Mouse (Mus musculus) naive thymus-derived CD4-positive, alpha-beta T cell, adult 2 months (primary cell): ENCODE measurements around the gene Txndc11.
"Not testable (repeated sequence)": the region's sequence is repeated elsewhere in the genome, so short reads cannot be mapped to it uniquely, and the experiment has no call there.

ENCODE experiments used
- DNase-seq: peaks from one replicate; pipeline ENCODE4 v3.0.0-alpha.2; 2011; ENCODE audit warnings: low read depth

Gene Txndc11

GRCm38 (mm10) chr16:11134348-11135344 is at the start of gene Txndc11:
Gene Txndc11 (minus strand): TSS chr16:11134650.
- peak; percentile 100 for DNase-seq

- DNase-seq: peak; percentile 47
Measured at GRCm38 (mm10) chr16:11177404-11177803, 43.0 kb upstream of the Txndc11 start.

GRCm38 (mm10) chr16:11176884-11177244 is 42.4 kb upstream of the Txndc11 start:
- no peak for DNase-seq

- peak; percentile 94 for DNase-seq
Measured at GRCm38 (mm10) chr16:11176208-11176883, 41.9 kb upstream of the Txndc11 start, which contains the start of gene Zc3h7a. Gene Zc3h7a (minus strand): TSS chr16:11176393.

GRCm38 (mm10) chr16:11175489-11176207 is 41.2 kb upstream of the Txndc11 start:
- no peak for DNase-seq

GRCm38 (mm10) chr16:11175100-11175488 is 40.6 kb upstream of the Txndc11 start:
- no peak for DNase-seq

GRCm38 (mm10) chr16:11174671-11175081 is 40.2 kb upstream of the Txndc11 start:
- peak; percentile 83 for DNase-seq

GRCm38 (mm10) chr16:11171679-11172078 is 37.2 kb upstream of the Txndc11 start:
- no peak for DNase-seq

- no peak for DNase-seq
Measured at GRCm38 (mm10) chr16:11166431-11166830, 32.0 kb upstream of the Txndc11 start.

- no peak for DNase-seq
Measured at GRCm38 (mm10) chr16:11164695-11165255, 30.3 kb upstream of the Txndc11 start.

GRCm38 (mm10) chr16:11157721-11158120 is 23.3 kb upstream of the Txndc11 start:
- DNase-seq: peak; percentile 92

GRCm38 (mm10) chr16:11154500-11154899 is 20.1 kb upstream of the Txndc11 start:
- DNase-seq: no peak

GRCm38 (mm10) chr16:11143706-11144483 is 9.4 kb upstream of the Txndc11 start:
- DNase-seq: not testable (repeated sequence)

GRCm38 (mm10) chr16:11133476-11134347 is 738 bp downstream of the Txndc11 start:
- DNase-seq: peak; percentile 48

- no peak for DNase-seq
Measured at GRCm38 (mm10) chr16:11132839-11133238, 1.6 kb downstream of the Txndc11 start.

GRCm38 (mm10) chr16:11128301-11128700 is 6.1 kb downstream of the Txndc11 start:
- DNase-seq: no peak

GRCm38 (mm10) chr16:11125371-11125770 is 9.1 kb downstream of the Txndc11 start:
- DNase-seq: no peak

GRCm38 (mm10) chr16:11124110-11124509 is 10.3 kb downstream of the Txndc11 start:
- no peak for DNase-seq

GRCm38 (mm10) chr16:11122625-11123024 is 11.8 kb downstream of the Txndc11 start:
- no peak for DNase-seq

- DNase-seq: peak; percentile 65
Measured at GRCm38 (mm10) chr16:11109198-11109740, 25.2 kb downstream of the Txndc11 start.
